Mouse (Mus musculus): Measurements from ENCODE around the gene Fam122a. TPM values are rescaled to one million over a fixed set of nuclear protein-coding genes. Genes with fewer than 3 reads are reported as not detected.

Gene Fam122a
- total and polyA plus RNA-seq, 2 experiments from 2014 or later, result 19.7 to 61.4 TPM

DNA sequence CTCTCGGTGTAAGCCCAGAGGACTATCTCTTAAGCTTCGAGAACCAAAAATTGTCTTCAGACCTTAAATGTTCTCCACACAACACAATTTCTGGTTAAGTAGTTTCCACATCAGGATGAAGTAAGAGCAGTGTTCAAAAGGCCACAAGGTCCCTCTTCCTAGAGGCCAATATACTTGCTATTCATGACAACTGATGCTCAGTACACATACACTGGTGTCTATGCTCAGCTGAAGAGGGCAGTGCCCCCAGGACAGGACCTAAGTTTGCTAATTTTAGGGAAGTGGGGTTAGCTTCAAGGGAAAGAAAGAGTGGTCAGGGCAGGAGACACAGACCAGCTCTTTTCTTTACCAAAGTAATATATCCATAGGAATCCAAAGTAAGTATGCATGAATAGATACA lies 45.8 kb downstream of the Fam122a start:
- no peak for DNase-seq (ENCODE audit: low spot score)
- TF ChIP-seq CTCF (IDR thresholded peaks at IDR 0.05), result no peak
- WGBS, result 98% methylated on average over 2 of the region's 2 CpGs
- Histone ChIP-seq H3K27me3 (ENCODE audit: insufficient read depth, low read length) (no peaks in the 10 kb centered on the region), H3K9me3 (ENCODE audit: low read length) (no peaks in the 10 kb centered on the region), H3K36me3 (ENCODE audit: insufficient read depth, low read length) (no peaks in the 10 kb centered on the region), H3K9ac (replicated peaks; ENCODE audit: low read length, poor library complexity, severe bottlenecking) (no peak overlapping the region), H3K4me1 (ENCODE audit: insufficient read depth, low read length) (no peaks in the 10 kb centered on the region), H3K27ac (ENCODE audit: low read depth, low read length) (no peak overlapping the region), H3K4me3 (ENCODE audit: low read depth, low read length) (no peak overlapping the region), H3K4me2 (ENCODE audit: low read depth, low read length, poor library complexity, severe bottlenecking) (no peak overlapping the region)
- ATAC-seq (ENCODE audit: low FRiP score), result no peak

DNA sequence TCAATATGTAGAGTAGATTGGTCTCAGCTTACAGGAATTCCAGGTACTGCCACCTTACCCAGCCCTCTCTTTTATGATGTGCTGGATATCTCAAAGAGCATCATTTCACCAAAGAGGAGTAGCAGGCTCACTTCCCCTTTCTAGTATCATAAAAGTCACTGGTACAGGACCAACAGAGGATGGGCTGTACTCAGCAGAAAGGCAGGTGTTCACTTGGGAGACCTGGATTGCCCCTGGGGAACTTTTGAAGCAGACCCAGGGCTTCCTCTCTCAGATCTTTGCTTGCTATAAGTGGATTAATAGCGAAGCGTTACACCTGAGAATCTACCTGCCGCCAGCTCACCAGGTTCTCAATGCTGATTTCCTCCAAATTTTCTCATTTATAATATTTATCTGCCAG lies 49.1 kb downstream of the Fam122a start:
- Histone ChIP-seq H3K4me3 (ENCODE audit: low read depth, low read length) (no peak overlapping the region), H3K27ac (ENCODE audit: low read depth, low read length) (no peak overlapping the region), H3K9me3 (ENCODE audit: low read length) (no peaks in the 10 kb centered on the region), H3K36me3 (ENCODE audit: insufficient read depth, low read length) (no peaks in the 10 kb centered on the region), H3K9ac (replicated peaks; ENCODE audit: low read length, poor library complexity, severe bottlenecking) (no peak overlapping the region), H3K27me3 (ENCODE audit: insufficient read depth, low read length) (no peaks in the 10 kb centered on the region), H3K4me1 (ENCODE audit: insufficient read depth, low read length) (no peaks in the 10 kb centered on the region), H3K4me2 (ENCODE audit: low read depth, low read length, poor library complexity, severe bottlenecking) (no peak overlapping the region)
- 83% methylated on average over 3 of the region's 3 CpGs for WGBS
- no peak for DNase-seq (ENCODE audit: low spot score)
- no peak for TF ChIP-seq CTCF (IDR thresholded peaks at IDR 0.05)
- no peak for ATAC-seq (ENCODE audit: low FRiP score)

DNA sequence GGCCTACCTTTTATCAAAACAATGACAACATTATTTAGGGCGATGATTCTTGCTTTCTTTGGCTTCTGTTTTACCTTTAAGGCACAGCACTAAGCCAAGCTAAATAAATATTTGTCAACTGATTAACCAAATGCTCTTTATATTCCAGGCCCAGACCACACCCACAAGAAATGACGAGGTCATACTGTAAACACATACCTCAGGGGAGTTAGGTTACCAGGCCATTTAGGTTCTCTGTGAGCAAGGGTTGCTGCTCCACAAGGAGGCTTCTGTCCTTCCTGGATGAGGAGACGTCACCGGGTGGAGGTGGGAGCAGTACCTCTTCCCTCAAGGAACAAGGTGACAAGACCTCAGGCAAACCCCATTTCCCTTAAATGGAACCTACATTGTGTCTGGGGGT lies 49.9 kb downstream of the Fam122a start:
- no peak for TF ChIP-seq CTCF (IDR thresholded peaks at IDR 0.05)
- ATAC-seq (ENCODE audit: low FRiP score), result no peak
- Histone ChIP-seq H3K36me3 (ENCODE audit: insufficient read depth, low read length) (no peaks in the 10 kb centered on the region), H3K4me2 (ENCODE audit: low read depth, low read length, poor library complexity, severe bottlenecking) (no peak overlapping the region), H3K4me3 (ENCODE audit: low read depth, low read length) (no peak overlapping the region), H3K4me1 (ENCODE audit: insufficient read depth, low read length) (no peaks in the 10 kb centered on the region), H3K9ac (replicated peaks; ENCODE audit: low read length, poor library complexity, severe bottlenecking) (no peak overlapping the region), H3K27me3 (ENCODE audit: insufficient read depth, low read length) (no peaks in the 10 kb centered on the region), H3K27ac (ENCODE audit: low read depth, low read length) (no peak overlapping the region), H3K9me3 (ENCODE audit: low read length) (no peaks in the 10 kb centered on the region)
- WGBS, result 78% methylated on average over 4 of the region's 4 CpGs
- no peak for DNase-seq (ENCODE audit: low spot score)

DNA sequence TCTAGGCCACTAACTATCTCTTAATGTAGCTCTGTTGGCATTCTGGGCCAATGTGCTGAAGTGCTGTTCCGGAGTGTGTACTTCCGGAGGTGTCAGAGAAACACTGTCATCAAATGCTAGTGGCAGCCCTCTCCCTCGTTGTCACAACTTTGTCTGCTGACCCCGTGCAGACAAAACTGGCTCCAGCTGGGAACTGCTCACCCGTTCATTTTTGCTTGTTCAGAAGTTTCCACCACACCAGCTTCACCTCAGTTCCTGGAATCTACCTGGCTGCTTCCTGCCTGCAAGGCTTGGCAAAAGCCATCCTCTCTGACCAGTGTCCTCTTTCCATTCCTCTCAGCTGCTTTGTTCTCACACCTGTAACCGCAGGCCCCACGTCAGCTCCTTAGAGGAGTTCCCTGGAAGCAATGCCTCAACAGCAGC lies 50.4 kb downstream of the Fam122a start:
- Histone ChIP-seq H3K27ac (ENCODE audit: low read depth, low read length) (no peak overlapping the region), H3K9me3 (ENCODE audit: low read length) (no peaks in the 10 kb centered on the region), H3K9ac (replicated peaks; ENCODE audit: low read length, poor library complexity, severe bottlenecking) (no peak overlapping the region), H3K4me1 (ENCODE audit: insufficient read depth, low read length) (no peaks in the 10 kb centered on the region), H3K4me2 (ENCODE audit: low read depth, low read length, poor library complexity, severe bottlenecking) (no peak overlapping the region), H3K27me3 (ENCODE audit: insufficient read depth, low read length) (no peaks in the 10 kb centered on the region), H3K4me3 (ENCODE audit: low read depth, low read length) (no peak overlapping the region), H3K36me3 (ENCODE audit: insufficient read depth, low read length) (no peaks in the 10 kb centered on the region)
- ATAC-seq (ENCODE audit: low FRiP score) (no peak), DNase-seq (ENCODE audit: low spot score) (no peak)
- WGBS, result 85% methylated on average over 7 of the region's 7 CpGs
- no peak for TF ChIP-seq CTCF (IDR thresholded peaks at IDR 0.05)

Other genes with a start within 250 kb of the Fam122a start
- gene Fxn, start 196.8 kb downstream of the Fam122a start, total RNA-seq (2014; rRNA removed), result 24.6 and 25.4 TPM in 2 replicates
- 42.5 and 43.7 TPM in 2 replicates for gene Fxn, start 196.8 kb downstream of the Fam122a start, polyA plus RNA-seq (2015; fragmentation: Nextera tagmentation; extraction: Ambion mirVana)
- 1.9 and 3.0 TPM in 2 replicates for gene Pip5k1b, start 78.5 kb upstream of the Fam122a start, total RNA-seq (2014; rRNA removed)
- gene Pip5k1b, start 78.5 kb upstream of the Fam122a start, polyA plus RNA-seq (2015; fragmentation: Nextera tagmentation; extraction: Ambion mirVana), result 0.80 and 0.86 TPM in 2 replicates
- 0.90 and 1.2 TPM in 2 replicates for gene Tmem252, start 196.7 kb upstream of the Fam122a start, total RNA-seq (2014; rRNA removed)
- 0.82 and 0.90 TPM in 2 replicates for gene Tmem252, start 196.7 kb upstream of the Fam122a start, polyA plus RNA-seq (2015; fragmentation: Nextera tagmentation; extraction: Ambion mirVana)

All from midbrain, postnatal 0 days (tissue).